Mouse (Mus musculus) frontal cortex, adult 2 months (tissue): ENCODE measurements around the gene Tex52. TPM values are rescaled to one million over a fixed set of nuclear protein-coding genes. Genes with fewer than 3 reads are reported as not detected.
A peak's percentile ranks its signal among the peaks of the same experiment; 100 is the strongest.

Source experiments
- DNase-seq, 2 experiments: peaks; one replicate each; pipeline ENCODE4 v3.0.0; 2022; ENCODE audit warnings: low spot score in 1 of 2; ENCODE audit errors: extremely low spot score in 1 of 2
- polyA plus RNA-seq: library from polyadenylated mRNA; depleted of rRNA; stranded (reverse); fragments of >200 nt; gene quantifications from 2 replicates; pipeline ENCODE4 v1.2.3, GENCODE M21; 2012; rRNA removed

Gene Tex52
- polyA plus RNA-seq, 1 experiment = 2.0 TPM

DNA sequence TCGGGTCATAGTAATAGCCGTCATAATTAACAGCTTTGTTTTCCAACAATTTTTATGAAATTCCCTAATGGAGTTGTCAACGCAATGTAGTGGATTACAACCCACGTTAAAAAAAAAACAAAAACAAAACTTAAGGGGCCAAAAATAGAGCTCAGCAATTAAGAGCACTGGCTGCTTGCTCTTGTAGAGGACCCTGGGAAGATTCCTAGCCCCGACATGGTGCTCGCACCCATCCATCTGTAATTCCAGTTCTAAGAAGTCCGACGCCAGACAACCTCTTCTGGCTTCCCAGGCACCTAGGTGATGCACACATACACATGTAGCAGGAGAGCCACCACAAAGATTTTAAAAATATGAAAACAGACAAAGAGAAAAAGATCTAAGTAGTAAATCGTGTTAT lies 49.8 kb downstream of the Tex52 start:
- DNase-seq = peak in 1 of 2 experiments; percentile 34

DNA sequence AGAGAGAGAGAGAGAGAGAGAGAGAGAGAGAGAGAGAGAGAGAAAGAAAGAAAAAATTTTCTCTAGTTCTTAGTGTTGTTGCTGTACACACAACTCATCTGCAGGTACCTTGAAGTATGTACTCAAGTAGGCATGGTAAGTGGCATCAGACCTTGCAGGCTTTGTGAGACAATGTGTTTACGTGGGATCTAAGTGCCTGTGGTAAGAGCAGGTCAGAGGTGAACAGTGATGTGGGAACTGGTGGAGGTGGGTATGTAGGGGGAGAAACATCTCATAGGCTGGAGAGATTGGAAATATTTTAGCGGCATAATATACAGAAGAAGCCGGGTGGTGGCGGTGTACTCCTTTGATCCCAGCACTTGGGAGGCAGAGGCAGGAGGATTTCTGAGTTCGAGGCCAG lies 52.3 kb downstream of the Tex52 start:
- DNase-seq = no peak

DNA sequence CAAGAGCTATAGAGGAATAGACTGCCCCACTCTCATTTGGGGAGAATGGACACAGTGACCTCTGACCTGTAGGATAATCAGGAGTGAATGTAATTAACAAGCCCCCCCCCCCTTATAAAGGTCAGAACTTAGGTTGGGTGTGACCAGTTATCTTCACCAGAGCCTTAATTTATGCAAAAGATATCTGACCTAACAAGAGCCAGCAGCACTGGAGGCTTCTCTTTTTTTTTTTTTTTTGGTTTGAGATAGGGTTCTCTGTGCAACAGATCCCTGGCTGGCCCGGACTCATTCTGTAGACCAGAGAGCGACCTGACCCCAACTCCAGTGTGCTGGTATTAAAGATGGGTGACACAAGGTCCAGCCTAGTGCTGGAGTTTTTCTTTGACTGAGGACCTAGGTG lies 54.0 kb downstream of the Tex52 start:
- DNase-seq = no peak

DNA sequence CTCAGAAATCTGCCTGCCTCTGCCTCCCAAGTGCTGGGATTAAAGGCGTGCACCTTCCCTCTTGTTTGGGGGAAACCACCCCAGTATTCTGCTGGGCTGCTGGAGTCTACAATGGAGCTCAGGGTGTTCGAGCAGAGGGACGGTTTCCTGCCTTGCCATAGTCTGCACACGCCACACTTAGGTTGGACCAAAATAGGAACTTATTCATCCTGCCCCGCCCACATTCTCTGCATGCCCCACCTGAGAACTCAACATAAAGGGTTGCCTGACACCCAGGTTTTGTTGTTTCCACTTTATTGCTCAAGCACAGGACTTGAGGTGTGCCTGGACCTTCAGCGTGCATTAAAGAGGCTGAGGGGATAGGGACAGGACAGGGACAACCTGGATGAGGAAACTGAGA lies 54.6 kb downstream of the Tex52 start:
- no peak for DNase-seq

DNA sequence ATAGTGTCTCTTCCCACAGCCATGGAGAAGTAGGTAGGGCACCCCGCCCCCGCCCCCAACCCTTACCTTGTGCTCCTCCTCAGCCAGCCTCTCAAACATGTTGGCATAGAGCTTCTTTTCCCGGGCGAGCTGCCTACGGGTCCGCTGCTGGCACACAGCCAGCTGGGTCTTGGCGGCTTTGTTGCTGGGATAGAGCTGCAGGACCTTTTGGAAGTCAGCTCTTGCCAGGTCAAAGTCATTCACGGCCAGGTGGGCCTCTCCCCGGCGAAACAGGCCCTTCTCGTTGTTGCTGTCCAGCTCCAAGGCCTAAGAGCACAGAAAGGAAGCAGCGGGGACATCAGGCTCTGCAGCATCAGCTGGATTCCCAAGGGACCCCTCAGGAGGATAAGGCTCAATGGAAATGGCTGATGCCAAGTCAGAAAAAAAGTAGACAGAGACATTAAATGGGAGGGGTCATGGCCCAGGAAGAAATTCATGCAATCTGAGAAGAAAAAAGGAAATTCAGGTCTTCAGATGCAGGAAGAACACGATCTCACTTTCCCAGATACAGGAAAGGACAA lies 57.2 kb downstream of the Tex52 start:
- DNase-seq = no peak

DNA sequence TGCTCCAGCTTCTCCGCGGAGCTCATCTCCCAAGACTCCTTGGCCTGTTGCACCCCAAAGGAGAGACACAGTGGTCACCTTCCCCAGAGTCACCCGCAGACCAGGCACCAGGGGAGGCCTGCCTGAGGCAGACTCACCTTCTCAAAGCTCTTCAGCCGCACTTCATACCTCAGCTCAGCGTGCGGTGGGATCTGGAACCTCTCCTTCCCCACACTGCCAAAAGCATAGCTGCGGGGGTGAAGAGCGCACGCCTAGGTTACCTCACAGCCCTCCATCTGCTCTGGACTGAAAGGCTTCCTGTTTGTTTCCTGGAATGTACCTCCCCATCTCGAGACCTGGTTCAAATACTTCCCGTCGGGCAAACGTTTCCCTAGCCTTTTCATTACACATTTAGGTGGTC lies 58.3 kb downstream of the Tex52 start:
- no peak for DNase-seq

Other genes with a start within 250 kb of the Tex52 start
- gene Tspan9, start 231.9 kb upstream of the Tex52 start, polyA plus RNA-seq = 56.9 and 60.6 TPM in 2 replicates
- 0.34 and 0.40 TPM in 2 replicates for gene Tead4, start 74.6 kb upstream of the Tex52 start, polyA plus RNA-seq
- gene Tulp3, start 19.6 kb upstream of the Tex52 start, polyA plus RNA-seq = 33.3 and 35.9 TPM in 2 replicates
- 13.9 and 15.3 TPM in 2 replicates for gene Rhno1, start 12.5 kb upstream of the Tex52 start, polyA plus RNA-seq
- 2.2 TPM in 2 replicates for gene Foxm1, start 12.5 kb upstream of the Tex52 start, polyA plus RNA-seq
- not detected in 2 replicates for gene Gm44596, start within 50 bp of the Tex52 start, polyA plus RNA-seq
- 21.2 and 22.7 TPM in 2 replicates for gene Nrip2, start 23.8 kb downstream of the Tex52 start, polyA plus RNA-seq
- gene Itfg2, start 49.5 kb downstream of the Tex52 start, polyA plus RNA-seq = 27.4 and 28.2 TPM in 2 replicates
- 124 and 128 TPM in 2 replicates for gene Fkbp4, start 63.2 kb downstream of the Tex52 start, polyA plus RNA-seq
- not detected in 2 replicates for gene Pzp, start 151.3 kb downstream of the Tex52 start, polyA plus RNA-seq
- 16.5 and 18.7 TPM in 2 replicates for gene A2ml1, start 206.2 kb downstream of the Tex52 start, polyA plus RNA-seq
- gene Klrb1a, start 248.1 kb downstream of the Tex52 start, polyA plus RNA-seq = not detected in 2 replicates